Mouse (Mus musculus) brain, embryonic 14.5 days (tissue): ENCODE results near the gene Sfmbt1.

Source experiments
- CTCF ChIP-seq: fragments of 200-500 bp; IDR thresholded peaks from 2 replicates; pipeline ENCODE4 v1.5.1; 2012; ENCODE audit warnings: inconsistent platforms, mild to moderate bottlenecking, moderate library complexity, borderline replicate concordance; ENCODE audit not compliant: insufficient read depth, insufficient read length; ENCODE audit errors: extremely low read depth
- POLR2A ChIP-seq: fragments of 200-500 bp; IDR thresholded peaks from 2 replicates; pipeline ENCODE4 v1.6.1; 2012; ENCODE audit warnings: mild to moderate bottlenecking, inconsistent platforms, borderline replicate concordance; ENCODE audit not compliant: poor library complexity, insufficient read depth, insufficient read length, severe bottlenecking; ENCODE audit errors: extremely low read depth

GRCm38 (mm10) chr14:30702512-30702911 lies 12.1 kb upstream of the Sfmbt1 start:
- TF ChIP-seq CTCF (no peak), POLR2A (no peak)
